Mouse (Mus musculus) intestine, postnatal 0 days (tissue): ENCODE measurements around the gene Wdr53. TPM values are rescaled to one million over a fixed set of nuclear protein-coding genes. Genes with fewer than 3 reads are reported as not detected.
A peak's percentile ranks its signal among the peaks of the same experiment; 100 is the strongest.
"Not testable (repeated sequence)": the region's sequence is repeated elsewhere in the genome, so short reads cannot be mapped to it uniquely, and the experiment has no call there.

Experiments
- ATAC-seq: fragments of 200-750 bp; cut with Nextera tagmentation; 2 replicates; pipeline ENCODE4 v1.8.0; 2017; ENCODE audit warnings: mild to moderate bottlenecking, moderate TSS enrichment, moderate library complexity
- H3K27ac ChIP-seq: fragments of 300-500 bp; sonication (generic); 2 replicates; pipeline ENCODE4 v1.5.1; 2014; ENCODE audit warnings: mild to moderate bottlenecking, low read depth, low read length, moderate library complexity
- H3K27me3 ChIP-seq: fragments of 300-500 bp; sonication (generic); replicated peaks from 2 replicates; pipeline ENCODE4 v1.6.1; 2014; ENCODE audit warnings: low read length, mixed read lengths; ENCODE audit not compliant: control insufficient read depth, insufficient read depth
- H3K36me3 ChIP-seq: fragments of 300-500 bp; sonication (generic); 2 replicates; pipeline ENCODE4 v1.6.1; 2014; ENCODE audit warnings: mild to moderate bottlenecking, moderate library complexity; ENCODE audit not compliant: control insufficient read depth, insufficient read depth
- H3K4me1 ChIP-seq: fragments of 300-500 bp; sonication (generic); replicated peaks from 2 replicates; pipeline ENCODE4 v1.6.1; 2014; ENCODE audit warnings: antibody characterized with exemption, low read length, mixed read lengths; ENCODE audit not compliant: control insufficient read depth, insufficient read depth
- H3K4me2 ChIP-seq: fragments of 300-500 bp; sonication (generic); replicated peaks from 2 replicates; pipeline ENCODE4 v1.6.1; 2014; ENCODE audit warnings: low read depth, mild to moderate bottlenecking, moderate library complexity
- H3K4me3 ChIP-seq: fragments of 300-500 bp; sonication (generic); 2 replicates; pipeline ENCODE4 v1.5.1; 2014; ENCODE audit warnings: low read depth, low read length
- H3K9ac ChIP-seq: fragments of 300-500 bp; sonication (generic); 2 replicates; pipeline ENCODE4 v1.6.1; 2014; ENCODE audit warnings: mild to moderate bottlenecking, low read depth, low read length
- H3K9me3 ChIP-seq: fragments of 300-500 bp; sonication (generic); 2 replicates; pipeline ENCODE4 v1.6.1; 2016; ENCODE audit warnings: mixed run types; ENCODE audit not compliant: control insufficient read depth
- CTCF ChIP-seq: sonication (generic); IDR thresholded peaks from 2 replicates; pipeline ENCODE4 v1.5.1; 2016; ENCODE audit warnings: low read depth, mild to moderate bottlenecking, control low read depth, antibody characterized with exemption, moderate library complexity
- WGBS: fragments of 180-500 bp; shearing (Covaris S2); extraction: QIAGEN DNeasy Blood & Tissue Kit; methylation state at CpG from one replicate; pipeline ENCODE4 v1.1.7; 2014; 5-methylcytosine and 5-hydroxymethylcytosine counted together
- polyA plus RNA-seq: library from polyadenylated mRNA; unstranded; fragments of >200 nt; fragmentation: Nextera tagmentation; extraction: Ambion mirVana; gene quantifications from 2 replicates; pipeline ENCODE4 v1.2.1, GENCODE M21; 2015

The Wdr53 gene
- polyA plus RNA-seq, 1 experiment from 2014 or later = 10.7 TPM

- TF ChIP-seq CTCF = no peak
- Histone ChIP-seq H3K27ac (no peak overlapping the region), H3K9me3 (no peaks in the 10 kb centered on the region), H3K4me1 (0 out of 2 replicates have a peak, but pooled peaks cover 3% of the 10 kb centered on the region), H3K36me3 (no peaks in the 10 kb centered on the region), H3K4me2 (no peak overlapping the region), H3K27me3 (no peaks in the 10 kb centered on the region), H3K9ac (no peak overlapping the region), H3K4me3 (no peak overlapping the region)
- ATAC-seq = no peak
- WGBS = 88% methylated on average over 3 of the region's 3 CpGs
Measured at GRCm38 (mm10) chr16:32243901-32244300, 3.1 kb upstream of the Wdr53 start.

GRCm38 (mm10) chr16:32246351-32246791 lies 656 bp upstream of the Wdr53 start:
- WGBS = 0% methylated on average over 23 of the region's 41 CpGs
- H3K9ac ChIP-seq = peak overlapping the region; percentile 78
- H3K4me3 ChIP-seq = peak overlapping the region; percentile 71
- no peaks in the 10 kb centered on the region; the same call in 1 of the 2 replicates for H3K36me3 ChIP-seq
- H3K4me2 ChIP-seq = peak overlapping the region; percentile 63
- 0 out of 2 replicates have a peak, but pooled peaks cover 3% of the 10 kb centered on the region for H3K4me1 ChIP-seq
- H3K9me3 ChIP-seq = no peaks in the 10 kb centered on the region
- H3K27ac ChIP-seq = peak overlapping the region; percentile 90
- no peaks in the 10 kb centered on the region for H3K27me3 ChIP-seq
- peak; percentile 55 for ATAC-seq
- no peak for TF ChIP-seq CTCF

GRCm38 (mm10) chr16:32264225-32264624 lies 17.2 kb downstream of the Wdr53 start:
- not testable (repeated sequence) for H3K36me3 ChIP-seq, H3K4me1 ChIP-seq, H3K9ac ChIP-seq, H3K27ac ChIP-seq, H3K27me3 ChIP-seq, H3K9me3 ChIP-seq, H3K4me3 ChIP-seq, ATAC-seq, H3K4me2 ChIP-seq
- 92% methylated on average over 2 of the region's 2 CpGs for WGBS
- TF ChIP-seq CTCF = peak; percentile 57

- Histone ChIP-seq H3K27ac (no peak within 1 kb of the TSS), H3K9me3 (no peaks in the 10 kb centered on the region), H3K27me3 (no peaks in the 10 kb centered on the region), H3K4me2 (no peak within 1 kb of the TSS), H3K4me3 (no peak within 1 kb of the TSS), H3K9ac (no peak within 1 kb of the TSS), H3K36me3 (no peaks in the 10 kb centered on the region), H3K4me1 (no peaks in the 10 kb centered on the region)
- no peak for ATAC-seq
- TF ChIP-seq CTCF = no peak
- WGBS = 81% methylated on average over 11 of the region's 11 CpGs
Measured at GRCm38 (mm10) chr16:32271291-32271690, 24.3 kb downstream of the Wdr53 start, which contains the start of gene Smco1. Gene Smco1 (plus strand): TSS chr16:32271468.

- peak; percentile 65 for TF ChIP-seq CTCF
Measured at GRCm38 (mm10) chr16:32273338-32273737, 26.3 kb downstream of the Wdr53 start.

GRCm38 (mm10) chr16:32275041-32275440 lies 28.0 kb downstream of the Wdr53 start:
- Histone ChIP-seq H3K27me3 (no peaks in the 10 kb centered on the region), H3K36me3 (no peaks in the 10 kb centered on the region), H3K27ac (no peak overlapping the region), H3K9ac (no peak overlapping the region), H3K4me2 (no peak overlapping the region), H3K4me3 (no peak overlapping the region), H3K9me3 (no peaks in the 10 kb centered on the region), H3K4me1 (no peaks in the 10 kb centered on the region)
- ATAC-seq = no peak
- no peak for TF ChIP-seq CTCF
- 86% methylated on average over 6 of the region's 6 CpGs for WGBS

More at GRCm38 (mm10) chr16:32273338-32273737, 26.3 kb downstream of the Wdr53 start:
- Histone ChIP-seq H3K36me3 (no peaks in the 10 kb centered on the region), H3K27me3 (no peaks in the 10 kb centered on the region), H3K4me2 (no peak overlapping the region), H3K9me3 (no peaks in the 10 kb centered on the region), H3K4me3 (no peak overlapping the region), H3K27ac (no peak overlapping the region), H3K4me1 (no peaks in the 10 kb centered on the region), H3K9ac (no peak overlapping the region)
- WGBS = 57% methylated on average over 9 of the region's 9 CpGs
- ATAC-seq = no peak

GRCm38 (mm10) chr16:32275830-32276229 lies 28.8 kb downstream of the Wdr53 start:
- H3K27me3 ChIP-seq = no peaks in the 10 kb centered on the region
- H3K9me3 ChIP-seq = no peaks in the 10 kb centered on the region
- no peak overlapping the region for H3K9ac ChIP-seq
- H3K4me1 ChIP-seq = no peaks in the 10 kb centered on the region
- H3K4me3 ChIP-seq = no peak overlapping the region
- no peaks in the 10 kb centered on the region for H3K36me3 ChIP-seq
- no peak for TF ChIP-seq CTCF
- WGBS = 84% methylated on average over 1 of the region's 1 CpGs
- ATAC-seq = no peak
- H3K27ac ChIP-seq = no peak overlapping the region
- H3K4me2 ChIP-seq = no peak overlapping the region
